Mouse (Mus musculus) ES-Bruce4 (cell line): ENCODE results near the gene Foxi2.

Source experiments
- CTCF ChIP-seq: IDR thresholded peaks from one replicate; pipeline ENCODE4 v1.8.1; 2011; ENCODE audit warnings: low read depth, low read length
- EP300 ChIP-seq: IDR thresholded peaks from 2 replicates; pipeline ENCODE4 v1.6.1; 2011; ENCODE audit warnings: low read depth, low read length; ENCODE audit not compliant: insufficient read depth
- POLR2A ChIP-seq: IDR thresholded peaks from one replicate; pipeline ENCODE4 v1.8.1; 2011; ENCODE audit warnings: low read length; ENCODE audit not compliant: insufficient read depth

- TF ChIP-seq CTCF (no peak), POLR2A (no peak), EP300 (no peak)
Observed at GRCm38 (mm10) chr7:135443903-135444302, 33.8 kb downstream of the Foxi2 start.
